Mouse (Mus musculus) spleen, postnatal 14 days (tissue): Measurements from ENCODE around the gene Phxr2.

Source experiments
- DNase-seq, 2 experiments: peaks; one replicate each; pipeline ENCODE4 v3.0.0; 2021 to 2022; ENCODE audit warnings: low spot score in 2 of 2

Gene Phxr2

GRCm38 (mm10) chr10:99132595-99133272, 6.6 kb upstream of the Phxr2 start:
- no peak for DNase-seq

- DNase-seq = no peak
Measured at GRCm38 (mm10) chr10:99132189-99132588, 6.1 kb upstream of the Phxr2 start.

- no peak for DNase-seq
Measured at GRCm38 (mm10) chr10:99131298-99131697, 5.2 kb upstream of the Phxr2 start.

DNA sequence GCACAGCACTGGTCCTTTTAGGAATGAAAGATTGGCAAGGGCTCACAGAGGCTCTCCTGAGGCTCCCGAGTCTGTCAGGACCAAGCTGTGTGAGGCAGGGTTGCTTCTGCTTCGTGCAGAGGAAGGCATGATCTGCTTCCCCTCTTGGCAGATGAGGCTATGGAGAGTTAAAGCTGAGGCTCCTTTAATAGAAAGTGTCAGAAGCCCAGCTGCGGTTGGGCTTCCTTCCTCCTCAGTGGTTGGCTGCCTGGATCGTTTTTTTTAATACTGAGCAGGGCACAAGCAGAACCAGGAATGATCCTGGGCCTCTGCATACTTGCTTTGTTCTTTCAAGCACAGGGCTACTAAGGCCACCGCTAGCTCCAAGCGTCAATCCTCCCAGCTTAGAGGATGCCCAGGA, 4.5 kb upstream of the Phxr2 start:
- no peak for DNase-seq

GRCm38 (mm10) chr10:99127691-99128261, 1.7 kb upstream of the Phxr2 start:
- peak; percentile 19 to 37 for DNase-seq

- DNase-seq = peak; percentile 31 to 60
Measured at GRCm38 (mm10) chr10:99126954-99127353, 829 bp upstream of the Phxr2 start.

DNA sequence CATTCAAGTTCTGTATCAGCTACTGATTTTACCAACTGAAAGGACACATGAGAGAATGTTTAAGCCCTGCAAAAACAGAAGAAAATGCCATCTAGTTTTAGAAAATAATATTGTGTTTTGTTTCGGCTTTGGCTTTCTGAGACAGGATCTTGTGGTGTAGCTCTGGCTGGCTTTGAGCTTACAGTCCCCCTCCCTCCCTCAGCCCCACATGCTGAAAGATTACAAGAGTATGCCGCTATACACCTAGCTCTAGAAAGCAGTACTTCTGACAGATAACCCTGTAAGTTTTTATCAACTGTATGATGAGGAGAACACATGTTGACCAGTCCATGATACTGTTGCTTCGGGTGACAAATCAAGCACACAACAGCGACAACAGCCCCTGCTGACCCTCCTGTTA, 6.7 kb downstream of the Phxr2 start:
- no peak for DNase-seq

DNA sequence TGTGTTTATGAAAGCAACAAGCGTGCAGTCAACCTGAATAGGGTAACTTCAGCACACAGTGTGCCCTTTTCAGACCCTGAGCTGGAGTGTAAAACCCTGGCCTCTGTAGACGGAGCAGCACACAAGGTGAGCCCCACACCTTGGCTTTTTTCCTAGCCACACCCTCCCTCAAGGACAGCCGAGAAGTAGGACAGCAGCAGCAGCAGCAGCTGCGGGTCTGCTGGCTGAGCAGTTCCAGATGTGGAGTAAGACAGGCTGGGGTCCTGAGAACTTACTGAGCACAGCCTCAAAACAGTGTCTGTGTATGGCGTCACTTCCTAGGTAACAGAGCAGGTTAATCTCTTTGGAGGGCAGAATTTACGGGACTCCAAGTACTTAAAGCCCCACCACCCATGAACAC, 7.4 kb downstream of the Phxr2 start:
- DNase-seq = no peak

DNA sequence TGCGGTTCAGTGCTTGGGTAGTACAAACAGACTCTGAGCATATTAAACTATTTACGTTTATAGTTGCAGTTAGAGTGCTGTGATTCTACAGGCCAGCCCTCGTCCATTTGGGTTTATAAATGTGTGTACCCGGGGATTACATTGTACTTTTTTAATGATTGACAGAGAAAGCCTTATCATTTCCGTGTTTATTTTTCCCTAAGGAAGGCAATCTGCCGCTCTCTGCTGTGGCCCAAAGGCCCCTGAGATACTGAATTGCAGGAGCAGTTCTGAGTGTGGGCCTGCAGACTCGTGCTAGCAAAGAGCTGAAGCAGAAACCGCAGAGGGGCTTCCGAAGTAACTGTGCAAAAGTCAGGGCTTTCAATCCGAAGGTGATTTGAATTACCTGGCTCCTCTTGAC, 8.2 kb downstream of the Phxr2 start:
- no peak for DNase-seq

- no peak for DNase-seq
Measured at GRCm38 (mm10) chr10:99116650-99117615, 9.2 kb downstream of the Phxr2 start.

DNA sequence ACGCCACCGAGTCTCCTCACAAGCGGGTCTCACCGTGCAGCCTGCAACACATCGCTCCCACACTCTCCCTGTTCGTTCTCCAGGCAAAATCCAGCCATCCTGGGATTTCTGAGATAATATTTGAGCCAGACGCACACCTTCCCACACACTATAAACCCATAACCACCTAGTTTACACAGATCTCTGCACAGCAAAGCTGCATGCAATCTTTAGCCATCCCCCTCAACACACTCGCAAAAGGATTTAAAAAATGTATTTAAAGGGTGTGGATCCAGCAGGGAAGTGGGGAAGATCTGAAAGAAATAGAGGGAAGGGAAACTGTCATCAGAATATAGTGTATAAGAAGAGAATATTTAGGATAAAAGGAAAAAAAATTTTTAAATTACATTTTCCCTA, 9.9 kb downstream of the Phxr2 start:
- DNase-seq = no peak

- DNase-seq = no peak
Measured at GRCm38 (mm10) chr10:99115471-99116236, 10.5 kb downstream of the Phxr2 start.

DNA sequence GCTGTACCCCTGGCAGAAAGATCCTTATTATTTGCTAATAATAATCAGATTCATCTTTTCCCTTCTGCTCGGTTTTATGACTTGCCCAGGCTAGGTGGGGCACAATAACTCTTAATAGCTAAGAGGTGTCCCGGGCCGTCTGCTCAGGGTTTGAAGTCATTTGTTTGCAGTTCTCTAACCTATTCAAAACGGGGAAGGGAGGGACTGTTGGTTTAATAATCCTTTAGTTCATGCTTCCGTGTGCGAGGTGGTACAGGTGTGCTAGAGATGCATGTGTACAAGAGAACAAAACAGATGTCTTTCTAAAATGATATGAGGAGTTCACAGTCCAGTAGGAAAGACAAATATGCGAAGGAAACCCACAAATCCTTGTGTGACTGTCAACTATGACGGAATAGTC, 11.8 kb downstream of the Phxr2 start:
- DNase-seq = no peak

DNA sequence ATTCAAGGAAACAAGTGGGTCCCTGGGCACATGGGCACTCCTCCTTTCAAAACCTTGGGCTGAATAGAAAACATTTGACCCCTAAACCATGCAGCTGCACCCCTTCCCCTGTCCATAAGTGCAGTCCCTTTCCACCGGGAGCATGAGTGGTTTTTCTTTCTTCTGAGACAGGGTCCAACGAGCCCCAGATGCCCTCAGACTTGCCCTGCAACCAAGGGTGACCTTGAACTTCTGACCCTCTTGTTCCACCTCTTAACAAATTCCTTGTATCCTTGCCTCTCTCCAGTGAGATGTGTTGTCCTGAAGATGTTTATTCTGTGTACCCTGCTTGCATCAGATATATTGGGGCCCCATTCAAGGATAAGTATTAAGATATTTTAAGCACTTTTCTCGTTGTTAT, 12.6 kb downstream of the Phxr2 start:
- DNase-seq = no peak

DNA sequence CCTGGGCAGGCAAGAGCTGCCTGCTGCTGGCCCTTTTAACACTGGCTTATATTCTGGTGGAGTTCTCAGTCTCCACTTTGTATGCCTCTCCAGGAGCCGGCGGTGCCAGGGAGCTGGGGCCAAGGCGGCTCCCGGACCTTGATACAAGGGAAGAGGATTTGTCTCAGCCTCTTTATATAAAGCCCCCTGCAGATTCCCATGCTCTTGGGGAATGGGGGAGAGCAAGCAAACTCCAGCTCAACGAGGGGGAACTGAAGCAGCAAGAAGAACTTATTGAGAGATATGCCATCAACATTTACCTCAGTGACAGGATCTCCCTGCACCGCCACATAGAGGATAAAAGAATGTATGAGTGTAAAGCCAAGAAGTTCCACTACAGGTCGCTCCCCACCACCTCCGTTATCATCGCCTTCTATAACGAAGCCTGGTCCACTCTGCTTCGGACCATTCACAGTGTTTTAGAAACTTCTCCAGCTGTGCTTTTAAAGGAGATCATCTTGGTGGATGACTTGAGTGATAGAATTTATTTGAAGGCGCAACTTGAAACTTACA, 17.6 kb downstream of the Phxr2 start:
- DNase-seq = no peak

DNA sequence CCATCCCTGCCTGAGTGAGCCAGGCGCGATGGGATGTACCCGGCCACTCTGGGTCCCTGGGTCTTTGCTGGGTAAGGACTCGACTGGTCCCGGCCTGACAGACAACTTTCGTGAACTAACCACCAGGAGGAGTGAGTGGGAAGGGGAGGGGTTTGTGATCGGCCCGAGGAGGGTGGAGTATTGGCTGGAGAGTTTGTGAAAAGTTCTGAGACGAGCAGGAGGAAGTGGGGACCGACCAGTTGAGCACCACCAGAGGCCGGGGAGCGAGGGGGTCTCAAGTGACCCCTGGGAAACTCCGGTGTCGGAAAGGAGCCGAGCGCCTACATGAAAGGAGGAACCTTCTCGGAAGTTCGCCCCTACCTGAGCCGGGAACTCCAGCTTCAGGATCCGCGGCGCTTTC, 18.2 kb downstream of the Phxr2 start, which contains the start of gene Galnt4:
TSS of gene Galnt4 (plus strand) at position 196 of the 400 bp plus-strand sequence.
- DNase-seq = peak; percentile 60 to 76

DNA sequence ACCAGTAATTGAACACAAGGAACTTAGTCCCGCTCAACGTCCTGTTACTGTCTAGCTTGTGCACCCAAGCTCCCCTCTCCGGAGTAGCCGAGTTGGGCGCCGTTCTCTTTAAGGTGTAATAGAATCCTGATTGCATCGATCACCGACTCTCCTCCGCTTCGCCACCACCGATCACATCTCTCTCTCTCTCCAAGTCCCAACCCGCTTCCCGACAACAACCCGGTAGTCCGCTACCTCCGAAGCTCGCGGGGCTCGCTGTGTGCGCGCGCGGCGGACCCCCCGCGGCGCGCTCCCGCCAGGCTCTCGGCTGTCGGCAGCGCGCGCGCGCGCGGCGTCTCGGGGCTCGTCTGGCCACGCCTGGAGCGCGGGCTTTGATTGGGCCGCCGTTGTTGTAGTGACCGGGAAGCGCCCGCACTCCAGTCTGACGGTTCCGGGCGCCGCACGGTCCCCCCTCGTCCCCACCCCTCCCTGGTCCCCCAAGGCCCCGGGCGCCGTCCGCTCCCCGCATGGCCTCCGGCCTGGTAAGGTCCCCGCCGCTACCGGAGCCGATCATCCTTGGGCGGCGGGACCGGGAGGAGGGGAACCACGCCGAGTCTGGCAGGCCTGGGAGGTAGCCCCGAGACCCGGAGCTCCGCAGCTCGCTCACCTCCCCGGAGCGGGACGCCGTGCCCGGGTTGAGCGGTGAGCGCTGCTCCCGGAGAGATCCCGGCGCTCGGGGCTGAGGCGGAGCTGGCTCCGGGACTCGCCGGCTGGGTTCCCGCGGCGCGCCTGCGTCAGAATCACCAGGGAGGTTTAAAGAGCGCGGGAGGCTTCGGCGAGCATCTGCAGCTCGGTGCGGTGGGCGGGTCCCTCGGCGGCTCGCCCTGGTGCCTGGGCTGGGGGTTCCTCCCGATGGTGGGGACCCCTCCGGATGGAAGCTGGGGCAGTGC, 19.2 kb downstream of the Phxr2 start, which contains the start of gene Poc1b:
TSS of gene Poc1b (plus strand) at position 334 of the 929 bp plus-strand sequence.
- peak; percentile 63 to 73 for DNase-seq

DNA sequence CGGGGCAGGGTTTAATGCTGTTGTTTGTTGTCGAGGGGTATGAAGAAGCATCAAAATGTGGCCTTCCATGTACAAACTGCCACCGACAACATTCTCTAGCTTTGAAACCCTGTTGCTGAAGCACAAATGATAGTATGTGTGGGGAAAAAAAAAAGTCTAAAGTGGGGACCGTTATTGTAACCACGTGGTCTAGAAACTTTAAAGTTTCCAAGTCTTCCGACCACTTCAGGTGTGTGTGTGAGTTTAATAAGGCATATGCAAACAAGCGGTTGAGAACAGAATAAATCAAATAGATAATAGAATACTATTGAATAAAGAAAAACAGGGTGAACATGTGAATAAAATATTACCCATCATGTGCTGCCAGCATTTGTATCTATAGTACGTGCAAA, 19.8 kb downstream of the Phxr2 start:
- DNase-seq = no peak

DNA sequence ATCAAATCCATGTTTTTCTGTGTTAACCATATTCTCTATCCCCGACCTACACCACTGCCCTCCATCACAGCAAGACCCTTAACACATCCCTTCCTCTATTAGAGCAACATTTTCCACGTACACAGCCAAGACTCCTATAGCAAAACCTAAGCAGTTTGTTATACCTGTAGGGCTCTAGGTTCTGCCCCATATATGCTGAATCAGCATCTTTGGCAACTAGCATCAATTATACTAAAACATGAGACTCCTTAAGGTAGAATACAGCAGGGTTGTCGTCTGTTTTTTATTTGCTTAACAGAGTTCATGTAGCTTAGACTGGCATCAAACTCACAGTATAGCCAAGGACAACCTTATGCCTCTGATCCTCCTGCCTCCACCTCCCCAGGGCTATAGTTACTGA, 20.6 kb downstream of the Phxr2 start:
- no peak for DNase-seq

DNA sequence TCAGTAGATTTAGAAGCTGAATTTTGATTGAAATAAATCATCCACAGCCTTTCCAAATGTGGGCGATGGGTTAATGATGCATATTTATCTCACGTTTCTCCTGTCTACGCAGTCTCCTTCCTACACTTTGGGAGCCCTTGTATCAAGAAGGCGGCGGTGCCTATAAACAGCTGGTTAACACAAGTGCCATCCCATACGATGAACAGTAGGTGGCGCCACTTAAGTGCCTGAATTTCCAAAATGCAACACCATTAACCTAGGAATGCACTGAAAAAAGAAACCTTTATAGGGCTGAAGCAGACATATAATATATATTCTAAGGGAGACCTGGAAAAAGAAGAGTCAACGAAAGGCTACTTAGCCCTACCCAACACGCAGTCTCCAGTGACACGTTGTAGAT, 28.8 kb downstream of the Phxr2 start:
- DNase-seq = peak in 1 of 2 experiments; percentile 42
